Mouse (Mus musculus) kidney, adult 2 months (tissue): ENCODE data around the gene Gtf3c5. TPM values are rescaled to one million over a fixed set of nuclear protein-coding genes. Genes with fewer than 3 reads are reported as not detected.

ENCODE experiments used
- DNase-seq: peaks from one replicate; pipeline ENCODE4 v3.0.0; 2021
- H3K27ac ChIP-seq: fragments of 200-500 bp; 2 replicates; pipeline ENCODE4 v1.5.1; 2012; ENCODE audit warnings: low read depth, low read length, control low read depth, inconsistent platforms; ENCODE audit not compliant: insufficient read depth
- H3K27me3 ChIP-seq: fragments of 200-500 bp; replicated peaks from 2 replicates; pipeline ENCODE4 v1.6.1; 2012; ENCODE audit warnings: mild to moderate bottlenecking, moderate library complexity, low read length, inconsistent platforms; ENCODE audit not compliant: control insufficient read depth, insufficient read depth
- H3K36me3 ChIP-seq: fragments of 200-500 bp; 2 replicates; pipeline ENCODE4 v1.6.1; 2012; ENCODE audit warnings: mild to moderate bottlenecking, moderate library complexity, low read length, inconsistent platforms; ENCODE audit not compliant: control insufficient read depth, insufficient read depth
- H3K4me1 ChIP-seq: fragments of 200-500 bp; 2 replicates; pipeline ENCODE4 v1.6.1; 2011; ENCODE audit warnings: low read length; ENCODE audit not compliant: control insufficient read depth, insufficient read depth
- H3K4me3 ChIP-seq: fragments of 200-500 bp; 2 replicates; pipeline ENCODE4 v1.5.1; 2011; ENCODE audit warnings: mild to moderate bottlenecking, low read depth, low read length, control low read depth; ENCODE audit not compliant: insufficient read depth
- CTCF ChIP-seq: fragments of 200-500 bp; conservative IDR thresholded peaks from 2 replicates; pipeline ENCODE4 v1.5.1; 2011; ENCODE audit warnings: low read depth, mild to moderate bottlenecking, control low read depth, low read length, moderate library complexity, mixed read lengths; ENCODE audit not compliant: insufficient read depth, insufficient read length
- POLR2A ChIP-seq: fragments of 200-500 bp; IDR thresholded peaks from one replicate; pipeline ENCODE4 v1.6.1; 2011; ENCODE audit warnings: low read depth, low read length, control low read depth
- WGBS: fragments of 180-500 bp; shearing (Covaris S2); methylation state at CpG from one replicate; pipeline ENCODE4 v1.1.7; 2018; 5-methylcytosine and 5-hydroxymethylcytosine counted together
- polyA plus RNA-seq: library from polyadenylated mRNA; depleted of rRNA; stranded (reverse); fragments of >200 nt; gene quantifications from 2 replicates; pipeline ENCODE4 v1.2.3, GENCODE M21; 2012; rRNA removed

The Gtf3c5 gene
- polyA plus RNA-seq, 1 experiment = 20.8 TPM

DNA sequence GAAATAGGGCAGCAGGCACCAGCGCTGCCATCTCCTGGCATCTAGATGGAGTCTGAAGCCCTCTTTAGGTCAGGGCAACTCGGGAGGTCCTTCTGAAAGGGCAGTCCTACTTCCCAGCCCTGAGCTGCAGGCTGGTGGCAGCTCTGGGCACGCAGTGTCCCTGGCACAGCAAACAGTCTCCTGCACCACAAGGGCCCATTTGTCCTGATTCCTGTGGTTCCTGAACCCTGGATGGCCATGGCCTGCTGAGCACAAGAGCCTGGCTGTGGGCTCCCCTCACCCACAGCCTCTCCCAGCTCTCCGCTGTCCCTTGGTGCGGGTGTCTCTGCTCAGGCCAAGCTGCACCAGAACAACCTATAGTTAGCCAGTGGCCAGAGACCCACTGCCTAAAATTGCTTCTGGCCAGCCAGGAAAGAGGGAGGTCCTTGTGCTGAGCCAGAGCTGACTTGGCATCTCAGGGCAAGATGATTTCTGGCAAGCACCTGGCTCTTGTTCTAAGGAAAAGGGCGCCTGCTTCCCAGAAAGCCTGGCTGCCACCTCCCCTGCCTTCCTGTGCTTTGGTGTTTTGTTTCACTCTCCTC lies 61.9 kb downstream of the Gtf3c5 start:
- 49% methylated on average over 6 of the region's 6 CpGs for WGBS
- no peaks in the 10 kb centered on the region for H3K27me3 ChIP-seq
- peaks cover 30% of the 10 kb centered on the region for H3K4me1 ChIP-seq
- H3K36me3 ChIP-seq = no peaks in the 10 kb centered on the region
- peak overlapping the region; percentile 24; the same call in 1 of the 2 replicates for H3K27ac ChIP-seq
- no peak overlapping the region for H3K4me3 ChIP-seq
- DNase-seq = peak; percentile 89
- TF ChIP-seq CTCF = no peak
- no peak for TF ChIP-seq POLR2A

- peaks cover 25% of the 10 kb centered on the region for H3K4me1 ChIP-seq
- TF ChIP-seq CTCF = no peak
- TF ChIP-seq POLR2A = no peak
- H3K27me3 ChIP-seq = no peaks in the 10 kb centered on the region
- DNase-seq = no peak
- 82% methylated on average over 5 of the region's 5 CpGs for WGBS
- no peaks in the 10 kb centered on the region for H3K36me3 ChIP-seq
- H3K27ac ChIP-seq = no peak overlapping the region
- no peak overlapping the region for H3K4me3 ChIP-seq
Observed at GRCm38 (mm10) chr2:28520581-28520980, 63.0 kb downstream of the Gtf3c5 start.

DNA sequence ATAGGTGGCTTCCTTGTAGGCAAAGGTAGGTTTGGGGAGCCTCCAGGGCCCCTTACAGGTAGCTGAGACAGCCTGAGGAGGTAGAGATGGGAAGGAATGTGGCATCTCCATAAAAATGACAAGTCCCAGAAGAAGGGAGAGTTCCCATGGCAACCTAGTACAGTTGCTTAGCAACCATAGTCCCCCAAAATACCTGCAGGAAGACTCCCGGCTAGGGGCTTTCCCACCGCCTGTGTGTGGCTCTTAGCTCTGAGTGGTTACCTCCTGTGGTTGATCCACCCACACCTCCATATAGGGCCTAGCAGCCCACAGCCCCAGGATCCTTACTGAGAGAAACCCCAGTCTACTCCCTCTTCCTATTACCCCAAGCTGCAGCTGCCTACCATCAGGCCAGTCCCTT lies 65.3 kb downstream of the Gtf3c5 start:
- Histone ChIP-seq H3K27me3 (no peaks in the 10 kb centered on the region), H3K4me3 (no peak overlapping the region), H3K36me3 (no peaks in the 10 kb centered on the region), H3K27ac (no peak overlapping the region), H3K4me1 (peaks cover 25% of the 10 kb centered on the region; the same call in 1 of the 2 replicates)
- 83% methylated on average over 2 of the region's 2 CpGs for WGBS
- TF ChIP-seq POLR2A = no peak
- TF ChIP-seq CTCF = no peak
- DNase-seq = no peak

- DNase-seq = peak; percentile 90
- no peak overlapping the region for H3K4me3 ChIP-seq
- TF ChIP-seq CTCF = peak; percentile 98
- no peak for TF ChIP-seq POLR2A
- no peaks in the 10 kb centered on the region for H3K36me3 ChIP-seq
- H3K27me3 ChIP-seq = no peaks in the 10 kb centered on the region
- peaks cover 25% of the 10 kb centered on the region; the same call in 1 of the 2 replicates for H3K4me1 ChIP-seq
- WGBS = 26% methylated on average over 5 of the region's 5 CpGs
- peak overlapping the region; percentile 6 for H3K27ac ChIP-seq
Observed at GRCm38 (mm10) chr2:28517206-28517909, 66.2 kb downstream of the Gtf3c5 start.

Other genes starting within 250 kb of the Gtf3c5 start
- 4.2 and 4.9 TPM in 2 replicates for gene Ppp1r26, start 137.0 kb downstream of the Gtf3c5 start, polyA plus RNA-seq
- gene 1700007K13Rik, start 117.4 kb downstream of the Gtf3c5 start, polyA plus RNA-seq = 0.86 and 1.3 TPM in 2 replicates
- 65.7 and 72.7 TPM in 2 replicates for gene Mrps2, start 115.7 kb downstream of the Gtf3c5 start, polyA plus RNA-seq
- gene Gbgt1, start 86.9 kb downstream of the Gtf3c5 start, polyA plus RNA-seq = 1.2 and 1.3 TPM in 2 replicates
- gene Gm10134, start 77.7 kb downstream of the Gtf3c5 start, polyA plus RNA-seq = 0.33 TPM in 1 of 2 replicates, not detected in the other
- 24.6 and 32.3 TPM in 2 replicates for gene Ralgds, start 70.6 kb downstream of the Gtf3c5 start, polyA plus RNA-seq
- 0.15 TPM in 1 of 2 replicates, not detected in the other for gene Cel, start 20.3 kb downstream of the Gtf3c5 start, polyA plus RNA-seq
- gene Gfi1b, start 38.2 kb upstream of the Gtf3c5 start, polyA plus RNA-seq = 0.06 and 0.30 TPM in 2 replicates
- gene Tsc1, start 57.5 kb upstream of the Gtf3c5 start, polyA plus RNA-seq = 17.5 and 21.4 TPM in 2 replicates
- 1.4 and 1.5 TPM in 2 replicates for gene Spaca9, start 116.0 kb upstream of the Gtf3c5 start, polyA plus RNA-seq
- 0.34 and 0.36 TPM in 2 replicates for gene Ak8, start 116.4 kb upstream of the Gtf3c5 start, polyA plus RNA-seq